Mouse (Mus musculus): ENCODE data around the gene Nckap1.
A peak's percentile ranks its signal among the peaks of the same experiment; 100 is the strongest.

Gene Nckap1

DNA sequence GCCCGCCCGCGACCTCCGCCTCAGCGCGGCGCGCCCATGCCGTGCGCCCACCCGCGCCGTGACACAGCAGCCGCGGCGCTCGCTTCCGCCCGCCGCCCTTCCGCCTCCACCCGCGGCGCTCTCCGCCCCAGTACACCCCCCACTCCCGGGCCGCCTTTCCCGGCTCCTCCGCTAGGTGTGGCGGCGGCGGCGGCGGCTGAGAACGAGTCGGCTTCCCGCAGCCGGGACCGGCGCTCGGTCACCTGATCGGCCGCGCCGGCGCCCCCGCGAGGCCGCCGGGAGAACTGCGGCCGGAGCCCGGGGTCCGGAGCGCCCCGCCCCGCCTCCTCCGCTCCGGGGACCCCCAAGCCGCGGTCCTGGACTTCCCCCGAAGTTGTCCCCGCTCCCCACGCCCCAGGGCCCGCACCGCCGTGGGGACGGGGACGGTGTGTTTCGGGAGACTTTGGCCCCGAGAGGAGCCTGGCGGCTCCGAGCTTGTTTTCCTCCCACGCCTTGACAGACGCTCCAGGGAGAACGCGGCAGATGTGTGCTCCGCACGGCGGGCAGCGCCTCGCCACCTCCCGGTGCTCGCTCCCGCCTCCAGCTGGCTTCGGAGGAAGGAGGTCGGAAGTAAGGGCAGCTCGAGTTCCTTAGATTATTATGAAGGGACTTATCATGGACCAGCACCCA lies at the start of gene Nckap1:
Nckap1 (minus strand) TSS at position 338 of the 669 bp plus-strand sequence.
- DNase-seq (ENCODE audit: low spot score) = peak; percentile 91

DNA sequence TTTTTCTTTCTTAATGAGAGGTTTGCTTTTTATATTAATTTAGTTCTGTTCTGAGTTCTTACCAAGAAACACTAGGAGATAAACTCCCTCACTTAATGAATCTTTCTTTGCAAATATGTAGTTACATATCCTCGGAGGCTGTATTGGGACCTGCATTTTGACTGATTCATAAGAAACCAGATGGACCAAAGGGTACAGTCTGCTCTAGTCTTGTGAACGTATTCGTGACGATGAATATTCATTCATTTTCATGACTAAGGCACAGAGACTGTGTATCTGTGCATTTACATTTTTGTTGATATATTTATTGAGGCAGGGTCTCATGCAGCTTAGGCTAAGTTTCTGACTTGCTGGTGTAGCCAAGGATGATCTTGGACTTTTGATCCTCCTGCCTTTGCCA lies 43.3 kb upstream of the Nckap1 start:
- DNase-seq (ENCODE audit: low spot score) = no peak

DNA sequence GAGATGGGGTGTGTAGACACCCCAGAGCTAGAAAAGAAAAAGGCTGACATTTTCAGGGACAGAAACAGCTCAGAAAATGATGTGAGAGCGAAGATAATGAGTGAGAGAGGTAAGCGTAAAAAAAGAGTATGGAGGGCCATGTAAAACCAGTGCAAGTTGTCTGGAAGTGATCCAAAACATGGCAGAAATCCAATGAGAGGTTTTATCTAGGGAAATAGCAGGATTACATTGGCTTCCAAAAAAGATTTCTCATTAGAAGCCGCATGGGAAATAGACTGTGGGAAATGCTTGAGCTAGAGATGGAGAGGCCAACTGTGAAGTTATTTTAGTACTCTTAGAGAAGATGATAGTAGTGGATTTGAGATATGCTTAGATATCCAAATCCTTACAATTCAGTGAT lies 40.7 kb upstream of the Nckap1 start:
- DNase-seq (ENCODE audit: low spot score) = peak; percentile 29

DNA sequence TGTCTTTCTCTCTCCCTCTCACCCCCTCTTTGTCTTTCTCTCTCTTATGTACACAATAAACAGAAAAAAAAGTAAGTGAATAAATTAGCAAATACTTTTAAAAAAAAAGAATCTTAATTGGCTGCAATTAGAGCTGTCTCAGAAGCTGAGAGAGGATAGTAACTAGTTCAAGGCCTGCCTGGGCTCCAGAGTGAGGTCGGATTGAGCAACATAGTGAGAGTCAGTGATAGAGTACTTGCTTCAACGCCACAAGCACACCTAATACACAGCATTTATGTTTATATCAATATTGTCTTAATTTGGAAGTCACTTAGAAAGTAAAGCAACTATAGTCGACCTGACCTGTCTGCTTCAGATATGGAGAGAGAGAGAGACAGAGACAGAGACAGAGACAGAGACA lies 37.8 kb upstream of the Nckap1 start:
- DNase-seq (ENCODE audit: low spot score) = no peak

DNA sequence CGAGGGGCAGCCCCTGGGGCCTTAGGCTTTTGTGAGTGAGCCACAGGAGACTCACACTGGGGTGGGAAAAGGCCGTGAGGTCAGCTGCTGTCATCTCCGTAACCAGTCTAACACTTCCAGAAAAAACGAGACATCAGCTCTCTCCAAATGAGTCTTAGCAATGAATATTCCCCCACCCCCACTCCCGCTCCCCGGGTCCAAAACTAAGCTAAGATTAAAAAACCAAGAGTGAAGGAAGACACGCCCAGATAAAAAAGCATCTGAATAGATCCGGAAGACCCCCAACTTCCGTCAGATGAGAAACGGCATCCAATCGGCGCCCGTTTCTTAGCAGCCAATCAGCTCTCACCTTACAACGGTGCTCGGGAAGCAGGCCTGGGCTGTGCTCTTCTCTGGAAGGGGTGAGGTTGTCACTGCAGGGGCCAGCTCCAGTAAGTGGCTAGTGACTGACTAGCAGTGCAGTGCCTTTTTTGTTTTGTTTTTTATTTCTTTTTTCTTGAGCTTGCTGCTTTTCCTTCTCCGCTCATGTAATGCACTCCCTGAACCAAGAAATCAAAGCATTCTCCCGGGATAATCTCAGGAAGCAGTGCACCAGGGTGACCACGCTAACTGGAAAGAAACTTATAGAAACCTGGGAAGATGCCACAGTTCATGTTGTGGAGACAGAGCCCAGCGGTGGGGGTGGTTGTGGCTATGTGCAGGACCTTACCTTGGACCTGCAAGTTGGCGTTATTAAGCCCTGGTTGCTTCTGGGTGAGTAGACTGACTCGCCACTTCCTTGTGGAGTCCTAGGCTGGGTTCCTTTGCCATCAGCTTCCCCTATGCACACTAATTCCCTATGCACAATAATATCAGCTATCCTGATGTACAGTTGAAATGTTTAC lies 35.9 kb upstream of the Nckap1 start, which contains the start of the genes Dusp19 and Nup35:
Dusp19 (plus strand) TSS at position 192 of the 884 bp plus-strand sequence.
Nup35 (plus strand) TSS at position 383 of the 884 bp plus-strand sequence.
- DNase-seq (ENCODE audit: low spot score) = peak; percentile 95

DNA sequence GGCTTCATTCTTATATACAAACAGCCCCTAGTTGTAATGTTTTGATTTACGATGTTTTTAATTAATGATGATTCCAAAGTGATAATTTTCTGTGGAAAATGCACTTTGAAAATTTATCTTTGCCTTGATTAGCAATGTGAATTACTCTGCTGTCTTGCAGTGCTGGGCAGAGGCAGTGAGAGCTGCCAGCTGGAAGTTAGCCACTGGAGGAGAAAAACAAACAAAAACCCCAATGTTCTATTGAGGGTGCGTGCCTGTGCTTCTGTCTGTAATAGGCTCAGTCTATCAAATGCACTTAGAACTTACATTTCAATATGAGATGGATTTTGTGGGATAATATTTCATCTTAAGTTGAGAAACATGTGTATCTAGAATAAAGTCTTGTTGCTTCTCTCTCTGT lies 31.6 kb upstream of the Nckap1 start:
- DNase-seq (ENCODE audit: low spot score) = peak; percentile 53

DNA sequence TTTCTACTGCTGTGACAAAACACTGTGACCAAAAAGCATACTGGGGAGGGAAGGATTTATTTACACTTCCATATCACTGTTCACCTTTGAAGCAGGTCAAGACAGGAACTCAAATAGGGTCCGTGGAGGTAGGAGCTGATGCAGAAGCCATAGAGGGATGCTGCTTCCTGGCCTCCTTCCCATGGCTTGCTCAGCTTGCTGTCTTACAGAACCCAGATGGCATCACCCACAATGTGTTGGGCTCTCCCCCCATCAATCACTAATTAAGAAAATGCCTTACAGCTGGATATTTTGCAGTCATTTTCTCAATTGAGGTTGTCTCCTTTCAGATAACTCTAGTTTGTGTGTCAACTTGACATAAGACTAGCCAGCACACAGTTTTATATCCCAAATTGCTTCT lies 31.1 kb upstream of the Nckap1 start:
- DNase-seq (ENCODE audit: low spot score) = peak; percentile 54

DNA sequence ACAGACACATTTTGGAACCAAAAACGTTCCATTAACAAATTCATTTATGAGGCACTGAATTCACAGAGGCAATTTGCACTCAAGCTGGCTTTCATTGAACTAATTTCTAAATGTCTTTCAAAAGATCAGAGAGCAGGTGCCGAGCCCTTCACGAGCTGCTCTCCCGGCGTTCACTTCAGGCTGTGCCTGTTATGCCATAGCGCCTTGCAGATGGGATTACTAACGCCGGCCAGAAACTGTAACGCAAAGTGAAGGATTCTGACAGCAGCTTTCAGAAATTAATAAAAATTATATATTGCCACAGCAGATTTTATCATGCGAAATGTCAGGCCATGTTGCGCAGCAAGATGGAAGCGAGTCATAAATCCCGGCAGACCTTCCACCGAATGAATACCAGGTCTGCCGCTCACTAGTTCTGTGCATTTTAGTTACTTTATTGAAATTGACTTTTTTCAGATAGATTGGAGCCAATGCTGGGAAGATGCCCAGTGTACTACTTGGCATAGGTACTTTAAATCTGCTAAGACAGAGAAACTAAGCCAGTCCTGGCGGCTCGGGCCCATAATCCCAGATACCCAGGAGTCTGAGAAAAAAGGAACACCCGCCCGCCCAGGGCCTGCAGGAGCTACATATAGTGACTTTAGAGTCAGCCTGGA lies 22.7 kb upstream of the Nckap1 start:
- no peak for DNase-seq (ENCODE audit: low spot score)

DNA sequence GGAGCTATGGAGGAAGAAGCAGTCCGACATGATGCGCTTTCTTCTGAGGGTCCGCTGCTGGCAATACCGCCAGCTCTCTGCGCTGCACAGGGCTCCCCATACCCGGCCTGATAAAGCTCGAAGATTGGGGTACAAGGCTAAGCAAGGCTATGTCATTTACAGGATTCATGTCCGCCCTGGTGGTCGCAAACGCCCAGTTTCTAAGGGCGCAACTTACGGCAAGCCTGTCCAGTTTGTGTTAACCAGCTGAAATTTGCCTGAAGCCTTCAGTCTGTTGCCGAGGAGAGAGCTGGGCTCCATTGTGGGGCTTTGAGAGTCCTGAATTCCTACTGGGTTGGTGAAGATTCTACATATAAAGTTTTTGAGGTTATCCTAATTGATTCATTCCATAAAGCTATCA lies 21.6 kb upstream of the Nckap1 start:
- DNase-seq (ENCODE audit: low spot score) = no peak

DNA sequence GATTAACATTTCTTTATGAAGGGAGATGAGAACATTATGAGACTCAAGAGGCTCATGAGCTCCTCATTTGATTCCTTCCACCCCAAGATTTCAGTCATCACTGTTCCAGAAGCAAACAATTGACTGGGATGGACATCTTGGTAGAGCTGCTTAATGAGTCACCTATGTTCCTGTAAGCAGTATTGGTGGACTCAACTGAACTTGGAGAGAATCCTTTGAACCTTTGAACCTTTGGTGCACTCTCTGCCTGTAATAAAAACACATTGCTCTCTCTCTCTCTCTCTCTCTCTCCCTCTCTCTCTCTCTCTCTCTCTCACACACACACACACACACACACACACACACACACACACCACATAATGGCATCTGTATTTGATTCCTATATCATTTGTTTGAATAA lies 19.4 kb upstream of the Nckap1 start:
- no peak for DNase-seq (ENCODE audit: low spot score)

DNA sequence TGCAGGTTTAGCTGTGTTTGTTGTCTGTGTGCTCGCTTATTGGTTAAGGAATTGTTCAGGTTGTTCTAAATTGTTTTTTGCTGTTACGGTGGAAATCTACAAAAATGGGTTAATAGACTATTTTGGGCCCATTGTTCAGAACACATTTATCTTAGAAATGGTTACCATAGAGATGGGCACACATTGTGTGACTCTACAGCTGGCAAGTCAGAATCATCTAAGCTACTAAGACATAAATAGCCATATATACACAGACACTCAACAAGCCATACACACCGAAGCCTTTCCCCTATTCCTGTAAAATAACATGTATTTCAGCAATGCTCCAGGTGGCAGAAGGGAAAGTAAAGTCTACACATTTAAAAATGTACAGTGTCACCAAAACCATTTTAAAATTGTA lies 18.7 kb upstream of the Nckap1 start:
- no peak for DNase-seq (ENCODE audit: low spot score)

DNA sequence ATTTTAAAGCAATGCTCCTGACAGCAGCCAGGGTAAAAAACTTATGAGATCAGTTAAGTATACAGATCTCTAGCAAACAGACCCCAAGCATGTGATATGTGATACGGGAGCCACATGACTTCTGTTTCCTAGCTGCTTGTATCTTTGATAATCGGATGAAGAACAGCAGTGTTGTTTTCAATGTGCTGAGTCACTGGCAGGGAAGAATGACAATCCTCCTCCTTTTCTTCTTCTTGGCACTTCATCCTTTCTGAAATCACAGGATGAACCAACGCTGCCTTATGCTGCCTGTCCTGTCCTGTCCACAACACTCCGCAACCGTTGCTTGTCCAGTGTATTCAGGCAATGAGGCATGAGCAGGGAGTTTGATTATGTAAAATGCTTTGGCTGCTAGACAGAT lies 15.8 kb upstream of the Nckap1 start:
- peak; percentile 18 for DNase-seq (ENCODE audit: low spot score)

DNA sequence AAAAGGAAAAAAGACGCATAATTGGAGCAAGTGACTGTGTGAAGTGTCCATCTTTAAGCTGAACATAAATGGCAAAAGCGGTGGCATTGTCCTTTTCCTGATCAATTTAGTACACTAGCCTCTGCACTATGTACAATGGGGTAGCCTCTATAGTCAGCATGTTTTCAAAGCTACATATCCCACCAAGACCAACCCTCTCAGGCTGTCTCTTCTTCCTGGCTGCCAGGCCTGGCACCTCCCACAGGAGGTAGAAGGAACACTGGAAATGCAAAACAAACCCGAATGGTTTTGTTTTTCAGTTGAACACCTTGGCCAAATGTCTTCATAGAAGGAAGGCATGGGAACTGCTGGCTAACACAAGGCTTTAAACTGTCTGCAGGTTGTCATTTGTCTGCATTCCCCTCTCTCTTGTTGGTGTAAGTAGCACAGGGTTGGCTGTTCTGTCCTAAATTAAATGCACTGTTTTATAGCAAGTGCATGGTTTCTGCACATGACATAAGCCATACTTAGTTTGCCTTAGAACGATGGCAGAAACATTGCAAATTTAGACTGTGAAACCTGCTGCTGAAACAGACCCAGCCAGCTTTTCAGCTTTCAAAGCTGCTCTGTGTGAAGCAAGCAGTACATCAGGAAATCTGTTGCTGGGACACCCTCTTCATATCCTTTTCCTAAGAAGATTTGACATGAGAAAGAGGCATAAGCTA lies 13.2 kb upstream of the Nckap1 start:
- DNase-seq (ENCODE audit: low spot score) = no peak

DNA sequence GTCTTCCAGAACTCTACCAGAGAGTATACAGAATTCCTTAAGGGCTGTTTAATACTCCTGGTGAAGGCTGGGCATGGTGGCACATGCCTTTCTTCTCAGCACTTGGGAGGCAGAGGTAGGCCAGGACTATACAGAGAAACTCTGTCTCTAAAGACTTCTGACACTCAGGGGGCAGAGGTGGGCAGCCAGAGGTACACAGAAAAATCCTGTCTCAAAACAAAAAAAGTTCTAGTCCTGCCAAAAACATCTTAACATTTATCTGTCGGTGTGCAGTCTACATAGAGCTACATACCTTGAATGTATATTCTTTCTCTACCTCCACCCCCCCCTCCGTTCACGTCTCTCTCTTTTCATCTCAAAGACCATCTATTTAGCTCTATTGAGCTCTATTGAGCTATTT lies 1.2 kb upstream of the Nckap1 start:
- DNase-seq (ENCODE audit: low spot score) = no peak

DNA sequence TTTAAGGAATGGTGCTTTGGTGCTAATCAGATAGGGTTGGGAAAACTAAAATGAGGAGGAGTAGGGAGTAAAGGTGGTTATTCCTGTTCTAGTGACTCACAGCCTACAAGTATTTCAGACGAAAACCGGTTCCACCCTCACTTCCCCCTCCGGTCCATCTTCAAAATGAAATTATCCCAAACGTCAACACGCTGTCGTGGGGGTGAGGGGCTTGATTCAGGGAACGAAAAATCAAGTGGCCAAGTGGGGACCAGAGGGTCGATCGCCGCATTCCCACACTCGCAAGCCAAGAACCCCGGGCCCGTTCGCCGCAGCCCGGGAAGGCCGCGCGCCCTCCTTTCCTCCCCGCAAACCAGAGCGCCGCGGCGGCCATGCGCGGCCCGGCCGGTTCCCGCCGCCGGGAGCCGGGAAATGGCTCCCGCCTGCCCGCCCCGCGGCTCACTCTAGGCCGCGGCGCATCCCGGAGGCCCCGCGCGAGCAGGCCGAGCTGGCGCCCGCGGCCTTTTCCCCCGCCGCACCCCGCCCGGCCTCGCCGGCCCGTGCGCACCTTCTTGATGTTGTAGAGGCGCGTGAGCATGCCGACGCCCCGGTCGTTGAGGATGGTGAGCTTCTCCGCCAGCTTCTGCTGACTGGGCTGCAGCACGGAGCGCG lies 744 bp downstream of the Nckap1 start:
- DNase-seq (ENCODE audit: low spot score) = peak; percentile 52

DNA sequence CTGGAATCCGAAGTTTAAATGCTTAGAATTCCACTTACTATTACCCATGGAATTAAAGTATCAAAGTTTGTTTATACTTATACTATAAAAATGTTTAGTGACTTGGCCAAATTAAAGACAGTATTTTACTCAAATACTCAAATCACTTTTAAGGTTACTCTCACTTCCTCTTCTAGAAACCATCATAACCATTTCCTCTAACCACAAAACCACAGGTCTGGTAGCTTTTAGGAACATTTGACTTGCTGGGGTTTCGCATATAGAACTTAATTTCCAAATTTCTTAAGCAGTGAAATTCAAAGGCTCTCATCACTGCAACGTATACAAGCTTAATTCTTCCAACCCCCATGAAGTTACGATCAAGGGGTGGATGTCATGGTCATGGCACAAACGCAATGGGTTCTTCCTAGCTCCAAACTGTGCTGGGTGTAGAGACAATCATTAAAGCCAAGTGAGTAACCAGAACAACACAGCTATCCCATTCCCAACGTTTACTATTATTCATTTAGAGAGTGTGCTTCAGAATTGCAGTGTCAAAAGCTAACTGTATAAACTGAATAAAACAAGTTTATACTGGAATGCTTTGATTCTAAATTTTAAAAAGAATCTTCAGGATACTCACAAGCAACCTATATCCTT lies 1.8 kb downstream of the Nckap1 start:
- no peak for DNase-seq (ENCODE audit: low spot score)

DNA sequence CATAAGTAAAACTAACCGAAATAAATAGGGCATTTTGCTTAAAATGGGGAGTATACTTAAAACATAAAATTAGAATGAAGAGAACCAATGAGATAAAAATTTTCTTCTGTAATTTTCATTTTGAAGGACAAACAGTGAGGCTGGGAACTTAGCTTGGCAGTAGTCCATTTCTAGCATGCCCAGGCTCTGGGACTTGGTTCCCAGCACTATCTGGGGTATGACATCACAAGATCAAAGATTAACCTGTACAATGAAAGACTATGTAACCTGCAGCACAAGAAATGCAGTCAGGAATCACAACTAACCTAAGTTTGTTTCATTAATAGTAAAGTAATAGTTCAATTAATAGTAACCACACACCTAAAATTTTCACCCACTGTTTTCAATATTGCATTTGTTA lies 3.9 kb downstream of the Nckap1 start:
- no peak for DNase-seq (ENCODE audit: low spot score)

DNA sequence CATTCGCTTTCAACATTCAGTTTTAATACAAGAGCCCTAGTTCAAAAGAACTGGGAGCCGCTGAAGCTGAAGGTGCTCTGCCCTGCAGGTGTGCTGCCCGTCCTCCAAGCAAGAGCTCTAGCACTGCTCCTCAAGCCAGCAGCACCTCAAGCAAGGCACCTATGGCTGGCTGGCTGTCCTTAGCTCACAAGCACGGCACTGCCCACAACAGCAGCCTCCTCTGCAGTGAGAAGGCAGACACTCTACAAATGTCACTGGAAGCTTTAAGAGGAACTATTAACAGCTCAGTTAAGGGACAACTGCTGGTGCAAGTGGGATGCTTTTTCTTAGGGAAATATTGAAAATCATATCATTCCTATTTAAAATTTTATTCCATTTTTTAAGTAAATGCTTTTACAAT lies 10.5 kb downstream of the Nckap1 start:
- DNase-seq (ENCODE audit: low spot score) = no peak

DNA sequence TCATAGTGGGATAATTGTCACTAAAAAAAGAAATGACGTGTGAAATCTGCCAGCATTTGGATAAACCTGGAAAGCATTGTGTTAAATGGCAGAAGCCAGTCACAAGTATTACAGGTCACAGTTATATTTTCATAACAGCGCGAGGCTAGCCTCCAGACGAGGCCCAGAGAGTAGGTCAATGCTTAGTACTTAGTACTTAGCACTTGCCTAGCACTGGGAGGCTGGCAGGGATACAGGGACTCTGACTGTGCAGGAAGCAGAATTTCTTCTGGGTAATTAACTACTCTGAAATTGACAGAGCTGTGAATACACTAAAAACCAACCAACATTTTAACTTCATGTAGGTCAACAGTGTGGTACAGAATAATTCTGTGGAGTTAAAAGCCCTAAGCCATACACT lies 13.8 kb downstream of the Nckap1 start:
- no peak for DNase-seq (ENCODE audit: low spot score)

DNA sequence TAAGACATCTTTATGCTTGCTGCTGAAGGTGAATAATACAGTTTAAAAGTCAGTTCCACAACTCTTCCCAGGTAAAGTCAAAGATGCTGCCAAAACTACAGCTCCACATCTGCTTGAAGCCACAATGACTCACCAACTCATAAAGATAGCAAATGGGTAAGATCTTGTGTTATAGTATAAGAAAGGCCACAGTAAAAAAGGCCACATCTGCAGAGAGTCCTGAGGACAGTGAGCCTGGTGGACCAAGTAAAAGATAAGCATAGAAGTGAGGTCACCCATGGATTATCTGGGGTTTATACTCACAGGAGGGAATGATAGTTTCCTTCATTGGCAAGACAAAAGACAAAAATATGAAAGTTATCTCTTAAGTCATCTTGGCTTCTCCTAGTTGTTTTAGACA lies 18.9 kb downstream of the Nckap1 start:
- DNase-seq (ENCODE audit: low spot score) = no peak

DNA sequence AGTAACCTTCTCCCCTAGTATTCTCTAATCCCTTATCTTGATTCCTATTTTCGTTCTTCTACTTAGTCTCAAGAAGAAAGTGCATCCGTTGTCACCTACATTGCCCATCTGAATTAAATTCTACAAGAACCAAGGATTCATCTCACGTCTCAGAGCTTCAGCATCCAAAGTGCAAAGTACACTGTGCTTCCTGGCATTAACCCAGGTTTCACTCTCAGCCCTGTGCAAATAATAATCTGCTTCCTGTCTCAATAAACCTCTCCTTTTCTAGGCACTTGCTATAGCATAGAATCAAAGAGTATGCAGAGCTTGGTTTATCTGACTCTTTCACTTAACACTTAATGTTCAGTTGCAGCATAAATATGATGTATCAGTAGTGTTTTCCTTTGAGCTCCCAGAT lies 19.7 kb downstream of the Nckap1 start:
- no peak for DNase-seq (ENCODE audit: low spot score)

All from MN1 (cell line).